Mouse (Mus musculus) left cerebral cortex, adult 11 months (tissue): ENCODE results near the gene Cmip.

ENCODE experiments used
- DNase-seq: peaks from one replicate; pipeline ENCODE4 v3.0.0; 2022; ENCODE audit warnings: low spot score

Cmip gene

GRCm38 (mm10) chr8:117257821-117258575 lies 1.1 kb downstream of the Cmip start:
- no peak for DNase-seq

- no peak for DNase-seq
Measured at GRCm38 (mm10) chr8:117258576-117259040, 1.7 kb downstream of the Cmip start.

GRCm38 (mm10) chr8:117259431-117260001 lies 2.7 kb downstream of the Cmip start:
- no peak for DNase-seq

GRCm38 (mm10) chr8:117260234-117260929 lies 3.5 kb downstream of the Cmip start:
- DNase-seq, result no peak

- no peak for DNase-seq
Measured at GRCm38 (mm10) chr8:117260930-117261475, 4.1 kb downstream of the Cmip start.

GRCm38 (mm10) chr8:117261702-117262101 lies 4.8 kb downstream of the Cmip start:
- no peak for DNase-seq

GRCm38 (mm10) chr8:117262685-117263084 lies 5.8 kb downstream of the Cmip start:
- DNase-seq, result no peak

GRCm38 (mm10) chr8:117263442-117263841 lies 6.6 kb downstream of the Cmip start:
- no peak for DNase-seq

GRCm38 (mm10) chr8:117265079-117265478 lies 8.2 kb downstream of the Cmip start:
- no peak for DNase-seq

- DNase-seq, result no peak
Measured at GRCm38 (mm10) chr8:117267403-117268129, 10.7 kb downstream of the Cmip start.

- no peak for DNase-seq
Measured at GRCm38 (mm10) chr8:117278234-117278633, 21.4 kb downstream of the Cmip start.

GRCm38 (mm10) chr8:117278668-117279132 lies 21.8 kb downstream of the Cmip start:
- peak; percentile 64 for DNase-seq

GRCm38 (mm10) chr8:117280488-117280887 lies 23.6 kb downstream of the Cmip start:
- no peak for DNase-seq

GRCm38 (mm10) chr8:117281676-117282075 lies 24.8 kb downstream of the Cmip start:
- DNase-seq, result no peak

- DNase-seq, result no peak
Measured at GRCm38 (mm10) chr8:117282141-117282950, 25.5 kb downstream of the Cmip start.

- no peak for DNase-seq
Measured at GRCm38 (mm10) chr8:117284768-117285484, 28.1 kb downstream of the Cmip start.

- no peak for DNase-seq
Measured at GRCm38 (mm10) chr8:117287966-117288365, 31.1 kb downstream of the Cmip start.

- DNase-seq, result peak; percentile 38
Measured at GRCm38 (mm10) chr8:117289016-117289415, 32.2 kb downstream of the Cmip start.

GRCm38 (mm10) chr8:117290506-117290905 lies 33.6 kb downstream of the Cmip start:
- DNase-seq, result no peak

- DNase-seq, result no peak
Measured at GRCm38 (mm10) chr8:117292262-117292661, 35.4 kb downstream of the Cmip start.
